Mouse (Mus musculus) retina, postnatal 1 day (tissue): ENCODE measurements around the gene Btbd6.

ENCODE experiments used
- DNase-seq: peaks from one replicate; pipeline ENCODE4 v3.0.0-alpha.2; 2012

Btbd6 gene

DNA sequence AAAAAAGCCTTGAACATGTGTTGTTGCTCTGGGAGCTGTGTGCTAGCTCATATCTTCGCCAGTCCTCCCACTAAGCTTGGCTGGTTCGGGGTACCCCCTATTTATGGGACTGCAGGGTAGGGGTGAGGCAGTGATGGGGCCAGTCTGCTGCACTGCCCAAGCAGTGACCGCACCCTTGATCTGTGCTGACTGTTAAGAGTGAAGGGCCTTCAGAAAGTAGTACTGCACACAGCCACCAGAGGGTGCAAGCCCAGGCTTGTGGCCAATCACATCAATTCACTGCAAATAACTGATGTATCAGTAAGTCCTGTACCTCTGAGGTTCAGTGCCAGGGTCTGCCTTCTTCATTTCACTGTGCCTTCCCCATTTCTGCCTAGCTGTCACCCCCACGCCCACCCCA is 20.5 kb upstream of the Btbd6 start:
- peak; percentile 81 for DNase-seq

DNA sequence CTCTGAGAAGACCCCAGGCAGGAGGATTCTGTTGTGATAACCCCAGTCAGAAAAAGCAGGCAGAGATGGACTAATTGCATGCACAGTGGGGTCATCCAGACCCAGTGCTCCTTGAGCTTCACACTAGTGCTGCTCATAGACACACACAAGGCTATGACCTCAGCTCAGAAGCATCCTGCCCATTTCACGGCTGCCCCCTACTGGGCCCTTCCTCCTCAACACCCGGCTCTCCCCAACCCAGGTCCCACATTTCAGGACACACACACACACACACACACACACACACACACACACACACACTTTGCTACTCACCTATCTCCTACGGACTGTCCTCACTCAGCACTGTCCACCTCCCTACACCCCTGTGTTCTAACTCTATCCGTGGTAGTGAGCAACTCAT is 18.0 kb upstream of the Btbd6 start:
- DNase-seq: peak; percentile 73

DNA sequence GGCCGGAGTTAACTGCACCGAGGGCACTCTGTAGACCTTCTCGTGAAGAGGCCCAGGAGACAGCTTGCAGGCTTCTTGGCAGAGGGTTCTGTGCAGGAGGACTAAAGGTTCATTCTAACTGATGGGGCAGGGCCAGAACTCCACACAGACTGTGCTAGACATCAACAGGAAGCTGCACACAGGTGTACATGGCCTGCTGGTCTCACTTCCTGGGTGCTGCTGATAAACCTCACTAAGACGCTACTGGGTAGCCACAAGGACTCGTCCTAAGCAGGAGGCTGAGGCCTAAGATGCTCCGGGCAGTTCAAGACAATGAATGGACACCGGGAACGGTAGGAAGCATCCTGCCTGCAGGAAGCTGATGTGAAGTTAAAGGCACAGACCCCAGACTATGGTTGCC is 16.9 kb upstream of the Btbd6 start:
- DNase-seq: no peak

GRCm38 (mm10) chr12:112961428-112961827 is 14.9 kb upstream of the Btbd6 start:
- no peak for DNase-seq

- no peak for DNase-seq
These were observed 14.4 kb upstream of the Btbd6 start for GRCm38 (mm10) chr12:112961872-112962271.

DNA sequence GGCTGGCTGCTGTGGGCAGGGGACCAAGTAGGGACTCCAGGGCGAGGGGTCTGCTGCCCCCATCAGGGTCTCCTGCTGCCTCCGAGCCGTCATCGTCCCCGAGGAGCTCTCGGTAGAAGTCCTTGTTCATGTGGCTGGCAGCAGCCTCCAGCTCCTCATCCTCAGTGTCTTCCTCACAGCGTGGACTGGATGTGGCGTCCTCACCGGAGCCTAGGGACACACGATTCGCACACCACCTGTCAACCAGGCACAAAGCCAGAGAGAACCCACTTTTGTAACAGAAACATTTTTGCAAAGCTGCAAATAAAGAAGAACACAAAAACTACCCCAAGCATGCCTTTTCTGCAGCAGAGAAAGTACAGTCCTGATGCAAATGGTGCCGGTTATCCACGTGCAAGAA is 10.5 kb upstream of the Btbd6 start:
- no peak for DNase-seq

- DNase-seq: no peak
These were observed 7.3 kb upstream of the Btbd6 start for GRCm38 (mm10) chr12:112968943-112969342.

DNA sequence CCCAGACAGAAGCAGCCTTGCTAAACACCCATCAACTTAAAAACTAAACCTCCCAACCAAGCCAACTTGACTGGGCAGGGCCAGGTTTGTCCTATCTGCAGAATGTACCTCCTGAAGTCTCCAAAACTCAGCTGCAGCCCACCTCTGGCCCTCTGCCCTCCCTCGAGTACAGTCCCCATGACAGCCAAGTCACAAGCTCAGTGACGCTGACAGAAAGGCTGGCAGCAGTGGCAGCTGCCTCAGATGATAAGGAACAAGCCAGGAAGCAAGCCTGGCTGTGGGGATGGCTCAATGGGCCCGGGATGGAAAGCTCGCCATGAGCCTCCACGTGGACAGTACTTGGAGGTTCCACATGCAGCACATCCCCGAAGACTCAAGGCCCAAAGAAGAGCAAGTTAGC is 6.7 kb upstream of the Btbd6 start:
- DNase-seq: no peak

DNA sequence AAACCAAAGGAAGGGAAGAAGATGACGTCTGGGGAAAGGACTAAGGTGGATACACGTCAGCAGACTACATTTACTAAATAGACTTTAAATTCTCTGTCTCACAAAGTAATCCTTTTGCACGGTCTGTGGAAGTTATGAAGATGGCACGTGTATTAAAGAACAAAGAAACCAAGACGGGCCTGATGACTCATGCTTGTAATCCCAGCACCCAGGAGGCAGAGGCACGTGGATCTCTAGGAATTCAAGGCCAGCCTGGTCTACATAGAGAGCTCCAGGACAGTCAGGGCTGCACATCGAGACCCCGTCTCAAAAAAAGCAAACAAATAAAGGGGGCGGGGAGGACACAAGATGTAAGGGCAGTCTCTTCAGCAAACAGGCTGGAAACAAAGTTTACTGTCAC is 1.5 kb upstream of the Btbd6 start:
- DNase-seq: no peak

GRCm38 (mm10) chr12:112977156-112977555 is 874 bp downstream of the Btbd6 start:
- no peak for DNase-seq

GRCm38 (mm10) chr12:112982031-112982430 is 5.7 kb downstream of the Btbd6 start:
- no peak for DNase-seq

GRCm38 (mm10) chr12:112985346-112985745 is 9.1 kb downstream of the Btbd6 start:
- peak; percentile 34 for DNase-seq

- peak; percentile 22 for DNase-seq
These were observed 11.6 kb downstream of the Btbd6 start for GRCm38 (mm10) chr12:112987877-112988276.

GRCm38 (mm10) chr12:112990706-112991405 is 14.6 kb downstream of the Btbd6 start:
- DNase-seq: no peak

GRCm38 (mm10) chr12:112991444-112991843 is 15.2 kb downstream of the Btbd6 start:
- DNase-seq: no peak

DNA sequence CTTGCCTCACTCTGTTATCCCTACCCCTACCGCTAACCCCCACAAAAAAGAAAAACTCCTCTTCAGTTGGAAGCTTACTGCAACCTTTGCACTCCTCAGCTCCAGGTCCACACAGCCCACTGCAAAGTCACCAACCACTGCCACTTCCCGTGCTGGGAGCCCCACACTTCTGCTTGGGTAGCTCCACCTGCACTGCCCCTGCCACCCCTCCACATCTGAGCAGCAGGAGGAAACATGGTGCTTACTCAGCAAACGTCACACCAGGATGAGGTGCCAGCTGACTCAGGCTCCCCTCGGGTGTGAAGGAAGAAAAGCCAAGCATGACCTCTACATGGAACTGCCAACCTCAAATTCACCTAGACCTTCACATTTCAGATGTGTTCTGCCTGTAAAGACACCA is 17.9 kb downstream of the Btbd6 start:
- no peak for DNase-seq

- no peak for DNase-seq
These were observed 23.4 kb downstream of the Btbd6 start for GRCm38 (mm10) chr12:112999569-113000293.

DNA sequence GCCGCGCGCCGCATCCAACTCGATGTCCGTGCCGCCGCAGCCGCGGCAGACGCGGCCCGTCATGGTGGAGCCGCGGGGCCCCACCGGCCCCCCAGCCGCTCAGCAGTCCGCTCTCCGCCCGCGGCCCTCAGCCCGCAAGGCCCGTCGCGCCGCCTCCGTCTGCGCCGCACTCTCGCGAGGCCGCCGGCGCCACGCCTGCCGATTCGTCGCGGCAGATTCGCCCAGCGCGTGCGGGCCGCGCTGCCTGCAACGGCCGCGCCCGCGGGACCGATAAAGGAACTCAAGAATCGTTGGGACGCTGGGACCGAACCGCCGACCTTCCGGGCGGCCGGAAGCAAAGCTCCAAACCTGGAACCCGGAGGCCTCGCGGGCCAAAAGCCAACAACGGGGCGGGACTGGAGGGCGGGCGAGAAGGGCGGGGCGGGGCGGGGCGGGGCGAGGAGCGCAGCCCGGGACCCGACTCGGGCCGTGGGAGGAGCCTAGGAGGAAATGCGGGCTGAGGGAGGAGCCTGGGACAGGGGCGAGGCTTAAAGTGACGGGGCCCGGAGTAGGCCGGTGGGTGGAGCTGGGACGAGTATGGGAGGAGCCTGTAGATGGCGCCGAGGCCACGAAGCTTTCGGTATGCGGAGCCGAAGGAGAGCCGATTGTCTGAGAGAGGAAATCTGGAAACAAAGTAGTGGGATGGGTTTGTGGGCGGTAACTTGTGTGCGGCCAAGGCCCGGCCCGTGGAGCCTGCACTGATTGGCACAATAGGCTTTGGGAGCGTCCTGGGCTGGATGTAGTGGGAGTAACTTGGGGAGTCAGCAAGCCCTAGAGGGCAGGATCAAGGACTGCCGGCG is 24.2 kb downstream of the Btbd6 start, which contains the start of gene Brf1:
TSS of gene Brf1 (minus strand) at position 411 of the 839 bp plus-strand sequence.
- DNase-seq: peak; percentile 98

- no peak for DNase-seq
These were observed 24.8 kb downstream of the Btbd6 start for GRCm38 (mm10) chr12:113001133-113001474.

GRCm38 (mm10) chr12:113002667-113003066 is 26.4 kb downstream of the Btbd6 start:
- no peak for DNase-seq

GRCm38 (mm10) chr12:113004011-113004410 is 27.7 kb downstream of the Btbd6 start:
- DNase-seq: peak; percentile 65

- DNase-seq: peak; percentile 69
These were observed 28.7 kb downstream of the Btbd6 start for GRCm38 (mm10) chr12:113004993-113005392.

- no peak for DNase-seq
These were observed 35.5 kb downstream of the Btbd6 start for GRCm38 (mm10) chr12:113011702-113012360.
